Mouse (Mus musculus) layer of hippocampus, adult 2 months (tissue): ENCODE measurements around the gene Siva1. TPM values are rescaled to one million over a fixed set of nuclear protein-coding genes. Genes with fewer than 3 reads are reported as not detected.

Experiments used
- DNase-seq, 2 experiments: peaks; one replicate each; pipeline ENCODE4 v3.0.0; 2022; ENCODE audit warnings: low spot score in 2 of 2
- H3K27ac ChIP-seq: fragments of 200-600 bp; 2 replicates; pipeline ENCODE4 v1.8.1; 2022
- H3K4me3 ChIP-seq: fragments of 200-600 bp; 2 replicates; pipeline ENCODE4 v1.8.1; 2022; ENCODE audit warnings: mild to moderate bottlenecking
- CTCF ChIP-seq: fragments of 200-600 bp; conservative IDR thresholded peaks from 2 replicates; pipeline ENCODE4 v1.8.1; 2022; ENCODE audit warnings: antibody characterized with exemption, mild to moderate bottlenecking, moderate library complexity
- total RNA-seq, 2 experiments: library from RNA; stranded (reverse); gene quantifications; 2 replicates each; pipeline ENCODE4 v1.2.3; 2021

Gene Siva1
- total RNA-seq, 2 experiments from 2014 or later: 19.6 to 20.1 TPM

DNA sequence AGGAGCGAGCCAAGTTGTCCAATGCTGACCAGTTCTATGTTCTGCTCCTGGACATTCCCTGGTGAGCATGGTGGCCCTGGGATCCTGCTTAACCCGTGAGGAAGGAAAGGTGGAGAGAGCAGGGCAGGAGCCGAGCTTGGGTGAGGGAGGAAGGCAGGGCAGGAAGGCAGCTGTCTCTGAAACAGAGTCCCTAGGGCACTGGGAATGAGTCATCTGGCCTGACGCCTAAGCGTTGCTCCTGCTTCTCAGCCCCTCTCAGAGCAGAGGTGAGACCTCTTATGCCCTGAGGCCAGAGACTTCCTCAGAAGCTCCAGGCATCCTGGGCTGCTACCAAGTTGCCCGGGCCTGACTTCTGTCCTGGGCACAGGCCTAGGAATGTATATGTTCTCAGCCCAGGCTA, 37.5 kb upstream of the Siva1 start:
- DNase-seq: no peak
- no peak overlapping the region for H3K4me3 ChIP-seq

GRCm38 (mm10) chr12:112609031-112609430, 35.4 kb upstream of the Siva1 start:
- H3K4me3 ChIP-seq: no peak overlapping the region
- no peak overlapping the region for H3K27ac ChIP-seq
- TF ChIP-seq CTCF: no peak
- DNase-seq: no peak

More for the DNA sequence above, 37.5 kb upstream of the Siva1 start:
- no peak overlapping the region for H3K27ac ChIP-seq
- no peak for TF ChIP-seq CTCF

DNA sequence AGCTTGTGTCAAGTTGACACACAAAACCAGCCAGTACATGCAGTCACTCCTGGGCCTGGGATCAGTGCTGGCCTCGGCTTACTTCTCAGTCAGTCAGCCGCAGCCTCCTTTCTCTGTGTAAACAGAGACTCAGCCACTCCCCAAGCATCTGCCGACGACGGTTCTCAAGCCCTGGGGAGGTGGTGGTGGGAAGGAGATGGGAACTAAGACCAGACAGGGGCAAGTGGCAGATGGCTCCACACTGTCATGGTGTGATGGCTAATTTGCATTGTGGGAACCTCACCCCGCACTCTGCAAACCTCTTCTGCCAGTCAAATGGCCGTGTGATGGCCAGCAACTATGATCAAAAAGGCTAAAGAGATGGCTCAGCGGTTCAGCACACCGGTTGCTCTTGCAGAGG, 27.8 kb upstream of the Siva1 start:
- H3K4me3 ChIP-seq: no peak overlapping the region
- DNase-seq: no peak
- no peak for TF ChIP-seq CTCF
- peak overlapping the region; percentile 57; the same call in 1 of the 2 replicates for H3K27ac ChIP-seq

DNA sequence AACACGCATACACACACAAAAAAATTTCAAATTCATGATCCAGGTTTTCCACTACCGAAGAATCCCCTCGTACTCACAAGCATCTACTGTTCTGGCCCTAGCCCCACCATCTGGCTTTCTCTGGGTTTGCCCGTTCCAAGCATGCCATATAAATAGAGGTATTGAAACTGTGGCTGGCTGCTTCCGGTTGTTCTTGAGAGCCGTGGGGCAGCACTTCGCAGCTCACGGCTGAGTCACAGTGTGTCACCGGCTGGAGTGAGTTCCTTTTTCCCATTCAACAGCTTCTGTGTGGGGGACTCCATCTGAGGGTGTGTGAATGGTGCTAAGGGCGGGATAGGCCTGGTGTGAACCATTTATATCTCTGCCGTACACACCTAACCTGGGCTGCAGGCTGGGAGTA, 27.3 kb upstream of the Siva1 start:
- DNase-seq: peak; percentile 59 to 75
- peak overlapping the region; percentile 57; the same call in 1 of the 2 replicates for H3K27ac ChIP-seq
- no peak for TF ChIP-seq CTCF
- H3K4me3 ChIP-seq: no peak overlapping the region

GRCm38 (mm10) chr12:112617898-112618380, 26.5 kb upstream of the Siva1 start:
- peak; percentile 84 for TF ChIP-seq CTCF
- Histone ChIP-seq H3K4me3 (no peak overlapping the region), H3K27ac (peak overlapping the region; percentile 57; the same call in 1 of the 2 replicates)
- DNase-seq: peak in 1 of 2 experiments; percentile 60

DNA sequence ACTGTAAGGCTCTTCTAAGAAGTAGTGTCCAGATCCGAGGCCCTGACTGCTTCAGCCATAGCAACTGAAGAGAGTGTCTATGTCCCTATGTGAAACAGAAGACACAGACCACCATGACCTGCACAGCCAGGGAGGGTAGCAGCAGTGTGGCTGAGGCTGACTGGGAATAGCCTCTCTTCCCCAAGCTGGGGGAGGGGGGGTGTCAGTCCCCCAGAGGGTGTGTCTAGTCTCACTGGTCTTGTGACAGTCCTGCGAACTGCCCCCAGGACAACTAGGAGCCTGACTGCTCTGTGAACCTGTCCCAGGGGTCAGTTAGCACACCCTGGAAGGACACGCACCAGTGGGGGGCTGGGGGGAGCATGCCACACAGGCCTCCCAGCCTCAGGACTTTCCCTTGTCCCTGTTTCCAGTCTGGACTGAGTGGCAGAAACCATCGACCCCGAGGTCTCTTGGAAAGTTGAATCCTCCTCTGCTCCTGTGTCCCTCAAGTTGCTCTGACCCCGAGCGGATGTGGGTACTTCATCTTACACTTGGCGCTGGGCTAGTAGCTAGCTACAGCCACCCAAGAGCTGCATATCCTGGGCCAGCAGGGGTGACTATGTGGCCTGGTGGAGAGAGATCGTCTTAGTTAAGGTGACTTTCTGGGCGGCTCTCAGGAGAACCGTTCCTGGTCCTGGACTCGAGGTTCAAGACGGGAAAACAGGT, 25.3 kb upstream of the Siva1 start:
- TF ChIP-seq CTCF: no peak
- H3K27ac ChIP-seq: peak overlapping the region; percentile 88
- DNase-seq: no peak
- peak overlapping the region; percentile 64 for H3K4me3 ChIP-seq

- H3K27ac ChIP-seq: peak within 1 kb of the TSS; percentile 88
- TF ChIP-seq CTCF: no peak
- H3K4me3 ChIP-seq: peak within 1 kb of the TSS; percentile 64
- DNase-seq: no peak
Measured at GRCm38 (mm10) chr12:112619686-112620353, 24.7 kb upstream of the Siva1 start, which contains the start of gene Adssl1. TSS of gene Adssl1 (plus strand) at chr12:112620045.

GRCm38 (mm10) chr12:112620354-112621061, 24.0 kb upstream of the Siva1 start:
- Histone ChIP-seq H3K27ac (peak overlapping the region; percentile 88), H3K4me3 (peak overlapping the region; percentile 64)
- DNase-seq: no peak
- no peak for TF ChIP-seq CTCF

GRCm38 (mm10) chr12:112621900-112622299, 22.6 kb upstream of the Siva1 start:
- Histone ChIP-seq H3K4me3 (no peak overlapping the region), H3K27ac (peak overlapping the region; percentile 88; the same call in 1 of the 2 replicates)
- no peak for DNase-seq
- TF ChIP-seq CTCF: no peak

GRCm38 (mm10) chr12:112623742-112624141, 20.7 kb upstream of the Siva1 start:
- peak; percentile 48 to 74 for DNase-seq
- H3K27ac ChIP-seq: peak overlapping the region; percentile 36; the same call in 1 of the 2 replicates

GRCm38 (mm10) chr12:112625700-112626099, 18.8 kb upstream of the Siva1 start:
- H3K4me3 ChIP-seq: no peak overlapping the region
- no peak for DNase-seq
- no peak overlapping the region for H3K27ac ChIP-seq
- TF ChIP-seq CTCF: no peak

More at GRCm38 (mm10) chr12:112623742-112624141, 20.7 kb upstream of the Siva1 start:
- no peak overlapping the region for H3K4me3 ChIP-seq
- TF ChIP-seq CTCF: peak; percentile 98

DNA sequence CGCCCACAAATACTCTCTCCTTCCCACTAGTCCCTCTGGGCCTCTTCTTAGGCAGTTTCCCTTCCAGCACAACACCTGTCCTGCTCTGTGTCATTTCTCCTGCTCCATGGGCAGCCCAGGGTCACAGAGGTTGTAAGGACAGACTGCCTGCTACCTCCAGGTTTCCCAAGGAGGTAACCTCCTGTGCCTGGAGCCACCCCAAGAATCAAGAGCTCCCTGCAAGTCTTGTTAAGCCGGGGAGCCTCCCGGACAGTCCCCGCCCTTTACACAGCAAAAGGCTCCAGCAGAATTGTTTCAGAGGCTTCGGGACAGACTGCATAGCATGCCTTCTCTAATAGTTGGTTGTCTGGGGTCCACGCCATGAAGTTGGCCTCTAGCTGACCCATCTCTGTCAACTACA, 18.0 kb upstream of the Siva1 start:
- H3K27ac ChIP-seq: no peak overlapping the region
- no peak for DNase-seq
- no peak for TF ChIP-seq CTCF
- H3K4me3 ChIP-seq: no peak overlapping the region
